Mouse (Mus musculus) hindbrain, embryonic 10.5 days (tissue): ENCODE results near the gene AW011738. TPM values are rescaled to one million over a fixed set of nuclear protein-coding genes. Genes with fewer than 3 reads are reported as not detected.

Experiments used
- DNase-seq: peaks from one replicate; pipeline ENCODE4 v3.0.0-alpha.2; 2017; ENCODE audit warnings: low spot score
- H3K27ac ChIP-seq: fragments of 300-500 bp; sonication (generic); 2 replicates; pipeline ENCODE4 v1.5.1; 2016; ENCODE audit warnings: mild to moderate bottlenecking, moderate library complexity
- H3K27me3 ChIP-seq: fragments of 300-500 bp; sonication (generic); 2 replicates; pipeline ENCODE4 v1.6.1; 2016; ENCODE audit warnings: mild to moderate bottlenecking; ENCODE audit not compliant: poor library complexity, insufficient read depth, severe bottlenecking
- H3K36me3 ChIP-seq: fragments of 300-500 bp; sonication (generic); 2 replicates; pipeline ENCODE4 v1.6.1; 2016; ENCODE audit warnings: mild to moderate bottlenecking, moderate library complexity
- H3K4me1 ChIP-seq: fragments of 300-500 bp; sonication (generic); replicated peaks from 2 replicates; pipeline ENCODE4 v1.6.1; 2016; ENCODE audit warnings: mild to moderate bottlenecking
- H3K4me3 ChIP-seq: fragments of 300-500 bp; sonication (generic); 2 replicates; pipeline ENCODE4 v1.5.1; 2016; ENCODE audit warnings: mild to moderate bottlenecking, moderate library complexity
- H3K9me3 ChIP-seq: fragments of 300-500 bp; sonication (generic); 2 replicates; pipeline ENCODE4 v1.6.1; 2016; ENCODE audit warnings: mild to moderate bottlenecking, moderate library complexity
- WGBS: fragments of 180-500 bp; shearing (Covaris S2); methylation state at CpG from one replicate; pipeline ENCODE4 v1.1.7; 2016; 5-methylcytosine and 5-hydroxymethylcytosine counted together
- polyA plus RNA-seq: library from polyadenylated mRNA; unstranded; fragments of >200 nt; fragmentation: Nextera tagmentation; extraction: Ambion mirVana; gene quantifications from 2 replicates; pipeline ENCODE4 v1.2.1, GENCODE M21; 2016

AW011738 gene
- polyA plus RNA-seq, 1 experiment from 2014 or later, result 7.0 TPM

GRCm38 (mm10) chr4:156188811-156189323, 14.2 kb upstream of the AW011738 start:
- H3K4me3 ChIP-seq, result peak overlapping the region; percentile 27
- H3K4me1 ChIP-seq, result peaks cover 98% of the 10 kb centered on the region
- peak; percentile 76 for DNase-seq
- 8% methylated on average over 6 of the region's 6 CpGs for WGBS
- H3K27ac ChIP-seq, result peak overlapping the region; percentile 90
- H3K27me3 ChIP-seq, result no peaks in the 10 kb centered on the region
- H3K36me3 ChIP-seq, result peaks cover 68% of the 10 kb centered on the region
- H3K9me3 ChIP-seq, result no peaks in the 10 kb centered on the region

GRCm38 (mm10) chr4:156192421-156193199, 10.5 kb upstream of the AW011738 start:
- 60% methylated on average over 8 of the region's 8 CpGs for WGBS
- peak overlapping the region; percentile 24 for H3K4me3 ChIP-seq
- H3K27me3 ChIP-seq, result no peaks in the 10 kb centered on the region
- no peaks in the 10 kb centered on the region for H3K9me3 ChIP-seq
- H3K36me3 ChIP-seq, result peaks cover 60% of the 10 kb centered on the region
- peak overlapping the region; percentile 70 for H3K27ac ChIP-seq
- H3K4me1 ChIP-seq, result peaks cover 94% of the 10 kb centered on the region
- no peak for DNase-seq

GRCm38 (mm10) chr4:156193200-156193590, 9.9 kb upstream of the AW011738 start:
- peak overlapping the region; percentile 30; the same call in 1 of the 2 replicates for H3K4me3 ChIP-seq
- DNase-seq, result no peak
- no peaks in the 10 kb centered on the region for H3K27me3 ChIP-seq
- H3K27ac ChIP-seq, result peak overlapping the region; percentile 70
- H3K4me1 ChIP-seq, result peaks cover 92% of the 10 kb centered on the region
- H3K9me3 ChIP-seq, result no peaks in the 10 kb centered on the region
- H3K36me3 ChIP-seq, result peaks cover 60% of the 10 kb centered on the region
- 23% methylated on average over 2 of the region's 2 CpGs for WGBS

DNA sequence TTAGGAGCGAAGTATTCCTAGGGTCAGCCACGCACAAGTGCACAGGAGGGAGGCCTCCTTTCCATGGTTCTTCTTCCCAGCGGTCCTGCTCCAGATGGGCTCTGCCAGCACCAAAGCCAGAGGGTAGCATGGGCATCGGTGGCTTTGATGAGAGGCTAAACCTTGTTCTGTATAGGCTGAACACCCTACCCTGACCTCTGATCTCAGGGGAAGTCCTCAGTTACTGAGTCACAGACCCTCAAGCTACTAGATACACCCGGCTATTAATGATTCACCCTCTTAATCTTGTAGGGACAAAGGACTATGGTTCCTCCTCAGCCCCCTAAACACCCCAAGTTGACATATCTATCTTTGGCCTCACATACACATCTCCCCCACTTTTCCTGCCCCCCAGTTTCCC, 9.2 kb upstream of the AW011738 start:
- H3K4me3 ChIP-seq, result peak overlapping the region; percentile 95
- DNase-seq, result no peak
- 66% methylated on average over 5 of the region's 5 CpGs for WGBS
- no peaks in the 10 kb centered on the region for H3K9me3 ChIP-seq
- peaks cover 91% of the 10 kb centered on the region for H3K4me1 ChIP-seq
- H3K27me3 ChIP-seq, result no peaks in the 10 kb centered on the region
- H3K27ac ChIP-seq, result peak overlapping the region; percentile 70
- H3K36me3 ChIP-seq, result peaks cover 60% of the 10 kb centered on the region

- H3K27me3 ChIP-seq, result no peaks in the 10 kb centered on the region
- peaks cover 60% of the 10 kb centered on the region for H3K36me3 ChIP-seq
- no peaks in the 10 kb centered on the region for H3K9me3 ChIP-seq
- peaks cover 88% of the 10 kb centered on the region for H3K4me1 ChIP-seq
- peak overlapping the region; percentile 95 for H3K4me3 ChIP-seq
- peak overlapping the region; percentile 70 for H3K27ac ChIP-seq
- 10% methylated on average over 6 of the region's 6 CpGs for WGBS
- no peak for DNase-seq
Observed at GRCm38 (mm10) chr4:156194346-156194745, 8.8 kb upstream of the AW011738 start.

GRCm38 (mm10) chr4:156195927-156196870, 6.9 kb upstream of the AW011738 start:
- Histone ChIP-seq H3K36me3 (peaks cover 42% of the 10 kb centered on the region), H3K4me3 (peak overlapping the region; percentile 95), H3K4me1 (peaks cover 70% of the 10 kb centered on the region)

DNA sequence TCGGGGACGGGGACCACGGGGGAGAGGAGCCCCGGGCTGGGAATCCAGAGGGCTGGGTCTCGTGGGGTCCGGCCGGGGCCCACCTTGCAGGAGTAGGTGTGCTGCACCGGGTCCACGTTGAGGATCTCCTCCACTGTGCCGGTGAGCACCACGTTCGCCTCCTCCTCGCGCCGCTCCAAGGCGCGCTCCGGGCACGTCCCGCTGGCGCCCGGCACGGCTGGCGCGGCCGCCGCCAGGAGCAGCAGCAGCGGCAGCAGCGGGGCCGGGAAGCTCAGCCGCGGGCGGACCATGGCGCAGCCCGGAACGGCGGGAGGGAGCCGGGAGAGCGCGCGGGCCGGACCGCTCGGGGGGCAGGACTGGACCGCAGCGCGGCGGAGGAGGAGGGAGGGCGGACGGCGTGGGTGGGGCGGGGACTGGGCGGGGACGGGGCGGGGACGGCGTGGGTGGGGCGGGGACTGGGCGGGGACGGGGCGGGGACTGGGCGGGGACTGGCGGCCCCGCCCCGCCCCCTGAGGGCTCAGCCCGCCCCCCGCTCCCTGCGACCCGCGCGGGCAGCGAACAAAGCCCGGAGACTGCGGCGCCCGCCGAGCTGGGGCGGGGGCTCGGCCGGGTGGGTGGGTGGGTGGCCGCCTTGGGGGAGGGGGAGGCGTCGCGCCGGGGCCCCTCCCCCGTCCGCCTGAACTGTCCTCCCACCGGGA, 5.8 kb upstream of the AW011738 start, which contains the start of gene Agrn:
TSS of gene Agrn (minus strand) at position 358 of the 698 bp plus-strand sequence.
- WGBS, result under 1% methylated on average over 70 of the region's 88 CpGs
- peaks cover 63% of the 10 kb centered on the region for H3K4me1 ChIP-seq
- DNase-seq, result no peak

More at GRCm38 (mm10) chr4:156195927-156196870, 6.9 kb upstream of the AW011738 start:
- WGBS, result 5% methylated on average over 35 of the region's 35 CpGs
- H3K9me3 ChIP-seq, result no peaks in the 10 kb centered on the region
- DNase-seq, result peak; percentile 49
- H3K27me3 ChIP-seq, result no peaks in the 10 kb centered on the region; the same call in 1 of the 2 replicates
- peak overlapping the region; percentile 95 for H3K27ac ChIP-seq

DNA sequence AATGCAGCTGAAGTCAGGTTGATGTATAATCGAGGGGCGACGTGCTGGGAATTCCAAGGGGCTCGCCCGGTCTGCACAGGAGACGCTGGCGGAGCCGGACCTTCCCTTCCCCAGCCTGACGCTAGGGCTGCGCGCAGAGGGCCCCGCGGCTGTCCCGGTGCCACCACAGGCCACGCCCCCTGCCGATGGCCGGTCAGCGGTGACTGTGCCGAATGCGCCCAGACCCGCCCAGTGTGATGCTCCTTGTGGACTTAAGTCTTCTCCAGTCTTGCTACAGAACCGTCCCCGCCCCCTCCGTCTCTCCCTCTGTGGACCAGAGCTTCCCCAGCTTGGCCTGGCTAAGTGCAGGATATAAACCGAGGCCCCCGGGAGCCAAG, 5.3 kb upstream of the AW011738 start:
- 0% methylated on average over 26 of the region's 26 CpGs for WGBS
- peaks cover 26% of the 10 kb centered on the region for H3K36me3 ChIP-seq
- H3K27me3 ChIP-seq, result no peaks in the 10 kb centered on the region; the same call in 1 of the 2 replicates
- peak overlapping the region; percentile 95 for H3K27ac ChIP-seq
- H3K4me3 ChIP-seq, result peak overlapping the region; percentile 95
- no peaks in the 10 kb centered on the region for H3K9me3 ChIP-seq
- peak; percentile 96 for DNase-seq
- peaks cover 63% of the 10 kb centered on the region for H3K4me1 ChIP-seq

More for the DNA sequence above, 5.8 kb upstream of the AW011738 start, which contains the start of gene Agrn:
- peaks cover 31% of the 10 kb centered on the region for H3K36me3 ChIP-seq
- H3K4me3 ChIP-seq, result peak within 1 kb of the TSS; percentile 95
- no peaks in the 10 kb centered on the region; the same call in 1 of the 2 replicates for H3K27me3 ChIP-seq
- H3K27ac ChIP-seq, result peak within 1 kb of the TSS; percentile 95
- H3K9me3 ChIP-seq, result no peaks in the 10 kb centered on the region

GRCm38 (mm10) chr4:156200623-156201475, 2.3 kb upstream of the AW011738 start, which contains the start of gene Isg15:
Gene Isg15 (minus strand): TSS chr4:156200818.
- DNase-seq, result no peak
- H3K4me1 ChIP-seq, result peaks cover 62% of the 10 kb centered on the region

DNA sequence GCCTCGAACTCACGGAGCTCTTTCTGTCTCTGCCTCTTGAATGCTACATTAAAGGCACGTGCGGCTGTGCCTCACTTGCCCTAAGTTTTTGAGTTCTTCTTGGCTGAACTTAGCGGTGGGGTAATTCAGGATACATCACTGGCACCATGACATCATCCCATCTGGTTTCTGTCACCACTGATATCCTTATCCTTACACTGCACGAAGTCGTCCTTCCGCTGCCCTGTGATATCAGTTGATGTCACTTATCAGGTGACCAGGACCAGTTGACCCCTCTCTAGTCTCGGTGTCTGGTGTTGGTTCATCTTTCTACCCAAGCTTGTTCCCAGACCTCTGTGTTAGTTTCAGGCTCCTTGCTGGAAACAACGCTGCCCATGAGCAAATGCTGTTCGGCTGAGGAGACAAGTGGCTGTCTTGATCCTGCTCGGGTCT, 626 bp upstream of the AW011738 start:
- Histone ChIP-seq H3K27me3 (peaks cover 20% of the 10 kb centered on the region), H3K27ac (peak overlapping the region; percentile 92), H3K9me3 (no peaks in the 10 kb centered on the region), H3K4me1 (peaks cover 52% of the 10 kb centered on the region), H3K4me3 (peak overlapping the region; percentile 77), H3K36me3 (peaks cover 16% of the 10 kb centered on the region)
- WGBS, result 46% methylated on average over 12 of the region's 12 CpGs
- no peak for DNase-seq

More at GRCm38 (mm10) chr4:156200623-156201475, 2.3 kb upstream of the AW011738 start, which contains the start of gene Isg15:
- WGBS, result 65% methylated on average over 10 of the region's 10 CpGs
- Histone ChIP-seq H3K4me3 (no peak within 1 kb of the TSS), H3K27me3 (peaks cover 20% of the 10 kb centered on the region), H3K36me3 (peaks cover 2% of the 10 kb centered on the region), H3K9me3 (no peaks in the 10 kb centered on the region), H3K27ac (no peak within 1 kb of the TSS)

GRCm38 (mm10) chr4:156203413-156204131, 468 bp downstream of the AW011738 start:
- DNase-seq, result peak; percentile 52
- Histone ChIP-seq H3K4me3 (peak overlapping the region; percentile 77), H3K27me3 (peaks cover 20% of the 10 kb centered on the region), H3K4me1 (peaks cover 46% of the 10 kb centered on the region), H3K9me3 (no peaks in the 10 kb centered on the region), H3K27ac (peak overlapping the region; percentile 92), H3K36me3 (peaks cover 26% of the 10 kb centered on the region)
- WGBS, result under 1% methylated on average over 49 of the region's 49 CpGs
